Mouse (Mus musculus): ENCODE data around the gene Mfsd4b5.
"Not testable (repeated sequence)": the region's sequence is repeated elsewhere in the genome, so short reads cannot be mapped to it uniquely, and the experiment has no call there.

Gene Mfsd4b5

DNA sequence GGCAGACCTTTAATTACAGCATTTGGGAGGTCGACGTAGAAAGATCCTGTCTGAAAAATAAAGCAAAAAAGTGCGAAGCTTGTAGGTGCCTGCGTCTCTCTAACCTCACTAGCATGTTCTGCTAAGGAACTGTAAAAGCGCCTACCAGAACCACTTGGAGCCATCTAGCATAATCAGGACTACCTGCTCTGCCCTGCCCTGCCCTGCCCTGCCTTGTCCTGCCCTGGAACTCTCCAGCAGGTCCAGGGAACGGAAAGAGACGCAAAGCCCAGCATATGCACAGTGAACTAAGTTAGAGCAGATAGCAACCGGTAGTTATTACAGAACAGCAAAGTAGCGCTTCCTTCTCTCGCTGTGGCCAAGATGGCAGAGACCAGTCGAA is 26.0 kb downstream of the Mfsd4b5 start:
- no peak for DNase-seq

DNA sequence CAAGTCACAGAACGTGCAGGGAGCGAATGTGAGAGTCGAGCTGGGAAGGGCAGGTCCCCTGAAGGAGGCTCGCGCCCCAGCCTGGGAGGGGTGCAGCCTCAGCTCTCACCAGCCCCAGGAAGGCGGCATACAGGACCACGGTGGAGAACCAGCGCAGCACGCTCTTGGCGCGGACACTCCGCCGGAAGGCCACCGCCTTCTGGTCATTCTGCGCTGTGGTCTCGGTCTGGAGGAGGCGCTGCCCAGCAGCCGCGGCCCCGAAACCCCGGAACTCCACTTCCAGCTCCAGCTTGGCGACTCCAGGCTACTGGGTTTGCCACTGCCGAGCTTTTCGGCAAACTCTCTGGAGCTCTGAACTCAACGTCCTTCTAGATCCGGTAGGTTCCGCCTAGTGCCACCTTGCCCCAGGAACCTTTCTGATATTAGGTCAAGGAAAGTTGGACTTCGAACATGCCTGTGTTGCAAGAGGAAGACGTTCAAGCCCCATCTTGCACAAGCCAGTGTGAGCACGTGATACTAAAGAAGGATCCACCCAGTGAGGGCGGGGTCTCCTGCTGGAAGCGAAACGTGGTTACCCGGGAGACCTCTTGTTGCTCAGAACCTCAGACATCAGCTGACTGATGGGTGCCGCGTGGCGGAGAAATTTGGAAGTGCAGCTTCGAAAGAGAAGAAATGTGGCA is 26.5 kb downstream of the Mfsd4b5 start, which contains the start of gene Mfsd4b3:
Gene Mfsd4b3 (minus strand): TSS at position 393 of the 680 bp plus-strand sequence.
- DNase-seq, result peak; percentile 94

DNA sequence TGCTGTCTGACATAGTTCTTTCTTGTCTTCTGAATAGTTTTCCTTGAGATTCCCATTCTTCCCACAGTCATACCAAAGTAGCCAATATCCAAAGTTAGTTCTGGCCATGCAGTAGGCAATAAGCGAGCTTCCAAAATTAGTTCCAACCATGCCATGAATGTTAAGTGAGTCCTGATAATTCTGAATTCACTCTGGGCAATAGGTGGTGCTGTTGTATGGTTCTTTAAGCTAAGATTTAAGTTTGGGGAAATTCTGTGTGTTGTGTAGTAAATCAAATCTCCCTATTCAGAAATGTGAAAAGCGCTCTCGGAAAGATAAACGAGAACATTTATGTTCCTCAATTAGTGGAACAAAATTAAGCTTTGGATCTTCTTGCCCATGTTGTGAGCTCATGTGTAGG is 28.2 kb downstream of the Mfsd4b5 start:
- no peak for DNase-seq

GRCm38 (mm10) chr10:39956340-39956878 is 30.0 kb downstream of the Mfsd4b5 start:
- DNase-seq, result no peak

GRCm38 (mm10) chr10:39955163-39955562 is 31.3 kb downstream of the Mfsd4b5 start:
- DNase-seq, result no peak

DNA sequence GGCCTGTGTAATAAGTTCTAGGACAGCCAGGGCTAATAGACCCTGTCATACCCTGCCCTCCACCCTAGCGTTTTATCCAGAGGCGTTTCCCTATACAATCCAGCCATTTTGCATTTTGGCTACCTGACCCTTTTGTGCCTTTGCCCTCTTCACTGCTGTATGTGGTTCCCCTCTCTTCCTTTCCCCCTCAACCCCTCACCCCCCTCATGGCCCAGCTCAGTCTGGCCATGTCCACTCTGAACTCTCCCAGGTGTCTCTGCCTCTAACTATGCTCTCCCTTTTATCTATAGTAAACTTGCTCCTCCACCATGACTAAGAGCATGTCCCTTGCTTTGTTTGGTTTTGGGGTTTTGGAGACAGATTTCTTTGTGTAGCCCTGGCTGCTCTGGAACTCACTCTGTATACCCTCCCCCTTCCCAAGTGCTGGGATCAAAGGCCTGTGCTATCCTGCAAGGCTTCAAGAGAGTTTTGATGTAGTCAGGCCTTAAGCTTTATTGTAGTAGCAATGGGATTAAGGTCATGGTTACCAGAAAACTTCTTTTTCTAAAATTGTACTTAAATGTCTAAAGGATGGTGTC is 37.0 kb downstream of the Mfsd4b5 start:
- no peak for DNase-seq

- not testable (repeated sequence) for DNase-seq
Observed at GRCm38 (mm10) chr10:39947195-39947594, 39.3 kb downstream of the Mfsd4b5 start.

DNA sequence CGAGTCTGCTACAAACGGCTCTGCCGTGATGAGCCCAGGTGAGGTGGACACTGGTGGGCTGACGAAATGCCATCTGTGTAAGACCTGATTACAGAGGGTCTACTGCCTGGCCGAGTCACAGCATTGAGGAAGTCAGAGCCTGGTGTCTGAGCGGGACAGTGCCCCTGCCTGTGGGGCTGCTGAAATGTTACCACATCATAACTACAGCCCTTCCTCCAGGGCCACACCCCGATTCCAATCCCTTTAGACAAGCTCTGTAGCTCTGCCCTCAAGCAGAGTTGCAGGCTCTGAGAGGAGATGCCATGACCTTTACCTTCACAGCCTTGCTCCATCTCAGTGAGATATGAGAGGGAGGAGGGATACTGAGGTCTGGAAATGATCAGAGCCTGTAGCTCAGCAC is 49.9 kb downstream of the Mfsd4b5 start:
- DNase-seq, result no peak

DNA sequence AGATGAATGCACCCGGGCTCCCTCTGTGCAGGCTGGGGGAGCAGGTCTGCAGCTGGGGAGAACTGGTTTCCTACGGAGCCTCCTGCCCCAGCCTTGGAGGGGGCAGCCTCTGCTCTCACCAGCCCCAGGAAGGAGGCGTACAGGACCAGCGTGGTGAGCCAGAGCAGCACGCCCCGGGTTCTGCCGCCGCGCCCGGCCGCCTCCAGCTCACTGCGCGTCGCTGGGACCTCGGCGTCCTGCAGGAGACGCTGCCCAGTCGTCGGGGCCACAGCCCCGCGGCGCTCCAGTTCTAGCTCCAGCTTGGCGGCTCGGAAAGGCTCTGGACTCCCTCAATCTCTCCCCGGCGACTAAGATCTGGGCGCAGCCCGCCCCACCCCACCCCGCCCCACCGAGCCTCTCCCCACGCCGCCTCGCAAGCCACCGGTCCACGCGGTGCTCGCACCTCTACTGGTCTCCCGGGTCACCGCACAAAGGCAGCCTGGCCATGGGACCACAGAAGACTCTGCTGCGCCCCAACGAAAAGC is 59.8 kb downstream of the Mfsd4b5 start, which contains the start of gene Mfsd4b2:
Gene Mfsd4b2 (minus strand): TSS at position 308 of the 524 bp plus-strand sequence.
- peak; percentile 14 for DNase-seq

GRCm38 (mm10) chr10:39924556-39924955 is 61.9 kb downstream of the Mfsd4b5 start:
- DNase-seq, result not testable (repeated sequence)

- DNase-seq, result no peak
Observed at GRCm38 (mm10) chr10:39912616-39913015, 73.8 kb downstream of the Mfsd4b5 start.

DNA sequence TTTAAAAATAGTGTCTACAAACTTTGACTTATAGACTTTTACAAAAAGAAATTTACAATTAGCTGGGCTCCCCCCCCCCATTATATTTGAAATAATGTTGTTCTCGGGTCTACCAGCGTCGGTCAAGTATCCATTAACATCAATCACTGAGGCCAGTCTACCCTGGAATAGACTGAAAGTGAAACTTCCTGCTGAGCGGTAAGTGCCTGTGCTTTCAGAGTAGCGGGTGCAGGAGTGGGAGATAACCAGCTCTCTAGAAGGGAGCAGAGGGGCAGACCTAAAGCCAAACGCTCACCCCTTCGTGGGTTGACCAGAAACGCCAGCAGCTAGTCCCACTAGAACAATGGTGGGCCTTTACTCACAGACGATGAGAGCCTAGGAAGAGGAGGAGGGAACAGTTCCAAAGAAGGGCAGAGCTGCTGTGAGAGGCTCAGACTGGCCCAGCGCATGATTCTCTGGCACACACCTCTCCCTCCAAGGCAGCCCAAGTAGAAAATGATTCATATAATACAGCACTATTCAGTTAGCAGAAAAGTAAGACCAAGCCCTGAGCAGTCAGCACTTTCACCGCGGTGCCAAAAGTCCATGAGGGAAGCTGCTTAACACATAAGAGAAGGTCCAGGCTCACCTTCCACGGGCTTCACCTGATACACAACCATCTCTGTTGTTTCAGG is 77.5 kb downstream of the Mfsd4b5 start:
- DNase-seq, result no peak

Data from thymus, postnatal 25 days (tissue).